Mouse (Mus musculus): Measurements from ENCODE around the gene Zwilch.

- TF ChIP-seq CTCF (conservative IDR thresholded peaks at IDR 0.05; ENCODE audit: low read length) (no peak), NANOG (IDR thresholded peaks at IDR 0.05; ENCODE audit: borderline replicate concordance, low read length) (no peak)
Observed at GRCm38 (mm10) chr9:64184166-64184840, 11.4 kb upstream of the Zwilch start.

All from E14TG2a.4 (cell line).